Mouse (Mus musculus): ENCODE results near the gene Fam213b. TPM values are rescaled to one million over a fixed set of nuclear protein-coding genes. Genes with fewer than 3 reads are reported as not detected.
A peak's percentile ranks its signal among the peaks of the same experiment; 100 is the strongest.

Fam213b gene
- polyA plus RNA-seq (2016; fragmentation: Nextera tagmentation; extraction: Ambion mirVana): 38.0 and 40.2 TPM in 2 replicates

GRCm38 (mm10) chr4:154898506-154899446 lies at the start of gene Fam213b:
Gene Fam213b, minus strand, starts transcription at chr4:154899135.
- Histone ChIP-seq H3K27ac (peak within 1 kb of the TSS; percentile 64), H3K36me3 (no peaks in the 10 kb centered on the region; the same call in 1 of the 2 replicates), H3K4me1 (peaks cover 20% of the 10 kb centered on the region), H3K4me3 (peak within 1 kb of the TSS; percentile 53), H3K4me2 (replicated peaks) (peak within 1 kb of the TSS; percentile 94), H3K9me3 (replicated peaks) (no peaks in the 10 kb centered on the region; the same call in 1 of the 2 replicates), H3K9ac (peak within 1 kb of the TSS; percentile 80), H3K27me3 (no peaks in the 10 kb centered on the region; the same call in 1 of the 2 replicates)
- 4% methylated on average over 43 of the region's 43 CpGs for WGBS
- ATAC-seq (ENCODE audit: low FRiP score): peak; percentile 96

- H3K27me3 ChIP-seq: peaks cover 44% of the 10 kb centered on the region
- WGBS: 41% methylated on average over 14 of the region's 14 CpGs
These were observed 49.4 kb upstream of the Fam213b start for GRCm38 (mm10) chr4:154948066-154948939.

GRCm38 (mm10) chr4:154946319-154946718 lies 47.4 kb upstream of the Fam213b start:
- 1% methylated on average over 8 of the region's 8 CpGs for WGBS
- peak; percentile 69 for ATAC-seq (ENCODE audit: low FRiP score)
- Histone ChIP-seq H3K4me3 (peak overlapping the region; percentile 27), H3K4me2 (replicated peaks) (peak overlapping the region; percentile 57), H3K27ac (peak overlapping the region; percentile 69), H3K27me3 (peaks cover 27% of the 10 kb centered on the region), H3K9me3 (replicated peaks) (no peaks in the 10 kb centered on the region), H3K4me1 (peaks cover 48% of the 10 kb centered on the region), H3K9ac (peak overlapping the region; percentile 49; the same call in 1 of the 2 replicates), H3K36me3 (no peaks in the 10 kb centered on the region)

More at GRCm38 (mm10) chr4:154948066-154948939, 49.4 kb upstream of the Fam213b start:
- Histone ChIP-seq H3K9ac (no peak overlapping the region), H3K36me3 (no peaks in the 10 kb centered on the region), H3K4me3 (no peak overlapping the region), H3K9me3 (replicated peaks) (no peaks in the 10 kb centered on the region), H3K4me2 (replicated peaks) (peak overlapping the region; percentile 26; the same call in 1 of the 2 replicates), H3K4me1 (peaks cover 60% of the 10 kb centered on the region), H3K27ac (peak overlapping the region; percentile 82)
- peak; percentile 63 for ATAC-seq (ENCODE audit: low FRiP score)

- WGBS: 19% methylated on average over 2 of the region's 2 CpGs
- Histone ChIP-seq H3K4me2 (replicated peaks) (no peak overlapping the region), H3K27ac (no peak overlapping the region)
These were observed 45.2 kb upstream of the Fam213b start for GRCm38 (mm10) chr4:154944121-154944590.

GRCm38 (mm10) chr4:154943323-154944039 lies 44.5 kb upstream of the Fam213b start:
- H3K27ac ChIP-seq: no peak overlapping the region
- H3K27me3 ChIP-seq: peaks cover 5% of the 10 kb centered on the region
- H3K9ac ChIP-seq: no peak overlapping the region
- H3K4me3 ChIP-seq: no peak overlapping the region
- WGBS: 91% methylated on average over 6 of the region's 6 CpGs
- no peaks in the 10 kb centered on the region for H3K9me3 ChIP-seq (replicated peaks)
- no peak for ATAC-seq (ENCODE audit: low FRiP score)
- H3K4me2 ChIP-seq (replicated peaks): no peak overlapping the region
- peaks cover 30% of the 10 kb centered on the region for H3K4me1 ChIP-seq
- H3K36me3 ChIP-seq: no peaks in the 10 kb centered on the region

More at GRCm38 (mm10) chr4:154944121-154944590, 45.2 kb upstream of the Fam213b start:
- Histone ChIP-seq H3K4me1 (peaks cover 37% of the 10 kb centered on the region), H3K27me3 (peaks cover 12% of the 10 kb centered on the region), H3K9me3 (replicated peaks) (no peaks in the 10 kb centered on the region), H3K36me3 (no peaks in the 10 kb centered on the region), H3K9ac (no peak overlapping the region), H3K4me3 (no peak overlapping the region)
- ATAC-seq (ENCODE audit: low FRiP score): peak; percentile 57

- peaks cover 26% of the 10 kb centered on the region for H3K4me1 ChIP-seq
These were observed 43.8 kb upstream of the Fam213b start for GRCm38 (mm10) chr4:154942632-154943322.

GRCm38 (mm10) chr4:154941831-154942230 lies 42.9 kb upstream of the Fam213b start:
- Histone ChIP-seq H3K36me3 (no peaks in the 10 kb centered on the region), H3K9ac (no peak overlapping the region), H3K27ac (no peak overlapping the region), H3K27me3 (no peaks in the 10 kb centered on the region), H3K4me2 (replicated peaks) (no peak overlapping the region), H3K4me1 (peaks cover 21% of the 10 kb centered on the region), H3K9me3 (replicated peaks) (no peaks in the 10 kb centered on the region), H3K4me3 (no peak overlapping the region)
- ATAC-seq (ENCODE audit: low FRiP score): no peak
- WGBS: 87% methylated on average over 5 of the region's 5 CpGs

More at GRCm38 (mm10) chr4:154942632-154943322, 43.8 kb upstream of the Fam213b start:
- no peak overlapping the region for H3K27ac ChIP-seq
- no peaks in the 10 kb centered on the region for H3K36me3 ChIP-seq
- no peak overlapping the region for H3K9ac ChIP-seq
- no peak overlapping the region for H3K4me3 ChIP-seq
- H3K27me3 ChIP-seq: no peaks in the 10 kb centered on the region
- no peak overlapping the region for H3K4me2 ChIP-seq (replicated peaks)
- ATAC-seq (ENCODE audit: low FRiP score): no peak
- WGBS: 89% methylated on average over 10 of the region's 10 CpGs
- H3K9me3 ChIP-seq (replicated peaks): no peaks in the 10 kb centered on the region

- no peaks in the 10 kb centered on the region for H3K27me3 ChIP-seq
- H3K4me2 ChIP-seq (replicated peaks): no peak overlapping the region
- H3K27ac ChIP-seq: no peak overlapping the region
- H3K36me3 ChIP-seq: no peaks in the 10 kb centered on the region
- 93% methylated on average over 2 of the region's 2 CpGs for WGBS
- H3K9me3 ChIP-seq (replicated peaks): no peaks in the 10 kb centered on the region
- ATAC-seq (ENCODE audit: low FRiP score): no peak
- H3K9ac ChIP-seq: no peak overlapping the region
- peaks cover 6% of the 10 kb centered on the region for H3K4me1 ChIP-seq
- no peak overlapping the region for H3K4me3 ChIP-seq
These were observed 41.2 kb upstream of the Fam213b start for GRCm38 (mm10) chr4:154940156-154940555.

DNA sequence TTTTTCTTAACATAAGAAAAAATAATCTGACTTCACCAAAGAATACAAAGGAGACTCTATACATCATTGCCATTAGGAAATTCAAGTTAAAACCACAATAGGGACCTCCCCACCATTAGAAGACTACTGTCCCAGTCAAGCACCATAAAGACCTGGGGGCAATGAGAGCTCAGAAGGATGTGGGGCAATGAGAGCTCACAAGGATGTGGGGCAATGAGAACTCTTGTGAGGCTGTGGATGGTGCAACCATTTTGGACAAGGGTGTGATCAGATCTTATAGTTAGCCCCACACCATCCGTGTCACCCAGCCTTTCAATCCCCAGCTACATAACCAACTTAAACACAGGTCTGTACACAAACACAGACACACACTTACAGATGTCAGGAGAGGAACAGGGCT lies 38.8 kb upstream of the Fam213b start:
- no peak for ATAC-seq (ENCODE audit: low FRiP score)
- WGBS: 94% methylated on average over 1 of the region's 1 CpGs

DNA sequence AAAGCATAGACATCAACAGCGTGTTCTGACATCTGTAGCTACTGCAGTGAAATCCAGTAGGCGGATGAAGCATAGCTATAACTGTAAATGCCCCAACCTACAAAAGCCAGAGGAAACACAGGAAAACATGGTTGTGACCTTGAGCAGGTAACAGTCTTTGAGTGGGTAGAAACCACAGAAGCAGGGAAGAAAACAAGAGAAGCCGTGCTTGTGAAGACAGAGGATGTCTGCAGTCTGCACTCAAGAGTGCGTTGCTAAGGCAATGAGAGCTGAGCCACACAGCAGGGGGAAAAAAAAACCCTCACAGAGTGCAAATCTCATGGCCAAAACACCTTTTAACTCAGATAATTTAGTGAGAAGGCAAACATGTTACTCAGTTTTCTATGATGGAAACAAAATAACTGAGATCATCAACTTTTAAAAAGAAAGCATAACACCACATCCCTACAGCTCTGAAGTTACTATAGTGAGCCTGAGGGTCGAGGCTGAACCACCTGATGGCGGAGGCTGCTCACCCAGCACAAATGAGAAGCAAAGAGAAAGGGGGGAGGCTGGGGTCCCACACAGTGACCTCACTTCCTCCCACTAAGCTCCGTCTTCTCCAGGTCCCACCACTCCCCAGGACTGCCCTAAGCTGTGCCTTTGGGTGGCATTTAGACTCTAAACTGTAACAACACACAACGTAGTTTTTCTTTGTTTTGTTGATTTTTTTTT lies 37.8 kb upstream of the Fam213b start:
- Histone ChIP-seq H3K36me3 (no peaks in the 10 kb centered on the region), H3K27me3 (no peaks in the 10 kb centered on the region), H3K9me3 (replicated peaks) (no peaks in the 10 kb centered on the region), H3K9ac (no peak overlapping the region), H3K27ac (no peak overlapping the region), H3K4me3 (no peak overlapping the region), H3K4me2 (replicated peaks) (no peak overlapping the region), H3K4me1 (no peaks in the 10 kb centered on the region)
- no peak for ATAC-seq (ENCODE audit: low FRiP score)
- 48% methylated on average over 8 of the region's 8 CpGs for WGBS

More for the DNA sequence above, 38.8 kb upstream of the Fam213b start:
- H3K36me3 ChIP-seq: no peaks in the 10 kb centered on the region
- no peaks in the 10 kb centered on the region for H3K27me3 ChIP-seq
- H3K4me2 ChIP-seq (replicated peaks): no peak overlapping the region
- H3K4me3 ChIP-seq: no peak overlapping the region
- H3K9ac ChIP-seq: no peak overlapping the region
- no peak overlapping the region for H3K27ac ChIP-seq
- H3K4me1 ChIP-seq: no peaks in the 10 kb centered on the region
- no peaks in the 10 kb centered on the region for H3K9me3 ChIP-seq (replicated peaks)

All from hindbrain, embryonic 12.5 days (tissue).